Comparison of ENCODE assay signal across 12 mouse cellular contexts in the genomic region with DNA sequence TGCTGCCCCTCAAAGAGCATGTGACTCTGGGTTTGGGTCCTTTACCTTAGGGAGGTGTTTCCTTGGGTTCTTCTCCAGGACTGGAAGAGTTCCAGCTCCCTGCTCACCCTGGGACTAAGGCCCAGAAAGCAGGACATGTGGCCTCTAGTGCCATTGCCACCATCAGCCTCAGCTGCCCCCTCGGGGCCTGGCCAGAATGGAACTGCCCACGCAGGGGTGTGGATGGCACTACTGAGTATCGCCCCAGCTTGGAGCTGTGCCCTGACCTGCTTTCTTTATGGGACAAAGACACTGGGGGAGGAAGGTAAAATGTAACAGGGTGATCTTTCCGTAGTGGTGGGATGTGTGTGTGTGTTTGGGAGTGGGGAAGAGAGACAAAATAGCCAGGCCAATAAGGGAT. TPM values are rescaled to one million over a fixed set of nuclear protein-coding genes. Genes with fewer than 3 reads are reported as not detected.
DNase-seq lines count a peak whose midpoint lies in the region; ATAC-seq lines count a peak whose summit lies in the region.
"Had no signal": no experiment of that assay in that cellular context is flagged by ENCODE, and none has a peak within 500 bp of the region (broad histone marks: within the 10 kb centered on the region; RNA-seq: fewer than 3 reads in every experiment).

No protein-coding gene starts in this region.

- no peak for ATAC-seq in kidney, embryonic 14.5 days (ENCODE audit: low FRiP score, low TSS enrichment)
- ATAC-seq in megakaryocyte-erythroid progenitor cell, adult 5-6 weeks (replicated peaks; ENCODE audit: low FRiP score, low TSS enrichment, poor library complexity, severe bottlenecking), result no peak
- ATAC-seq: midbrain, embryonic 15.5 days had no signal

- no peak overlapping the region for H3K4me3 ChIP-seq in kidney, embryonic 14.5 days (ENCODE audit: low read length)
- H3K4me3 ChIP-seq: hindbrain, embryonic 15.5 days; liver, embryonic 15.5 days; midbrain, embryonic 15.5 days had no signal

- no peak overlapping the region for H3K9ac ChIP-seq in kidney, embryonic 14.5 days (ENCODE audit: low read depth, low read length)
- H3K9ac ChIP-seq: hindbrain, embryonic 15.5 days; liver, embryonic 15.5 days; midbrain, embryonic 15.5 days had no signal

- H3K4me2 ChIP-seq in kidney, embryonic 14.5 days (replicated peaks; ENCODE audit: low read depth, low read length), result no peak overlapping the region
- H3K4me2 ChIP-seq: hindbrain, embryonic 15.5 days; liver, embryonic 15.5 days; midbrain, embryonic 15.5 days had no signal

- H3K27ac ChIP-seq in kidney, embryonic 14.5 days (ENCODE audit: low read depth, low read length), result peak overlapping the region; percentile 68
- H3K27ac ChIP-seq: hindbrain, embryonic 15.5 days; liver, embryonic 15.5 days; midbrain, embryonic 15.5 days had no signal

- H3K27me3 ChIP-seq in kidney, embryonic 14.5 days (ENCODE audit: control insufficient read depth, insufficient read depth, low read length), result no peaks in the 10 kb centered on the region
- H3K27me3 ChIP-seq: hindbrain, embryonic 15.5 days; liver, embryonic 15.5 days; midbrain, embryonic 15.5 days had no signal

- peaks cover 18% of the 10 kb centered on the region for H3K9me3 ChIP-seq in kidney, embryonic 14.5 days (ENCODE audit: control insufficient read depth, low read length)
- H3K9me3 ChIP-seq: hindbrain, embryonic 15.5 days; liver, embryonic 15.5 days had no signal

- WGBS in kidney, embryonic 14.5 days, result 71% methylated on average over 4 of the region's 4 CpGs

- peaks cover 21% of the 10 kb centered on the region for H3K4me1 ChIP-seq in kidney, embryonic 14.5 days (ENCODE audit: control insufficient read depth, insufficient read depth, low read length)
- H3K4me1 ChIP-seq: liver, embryonic 15.5 days had no signal

- DNase-seq in kidney, postnatal 4 days, result no peak
- peak; percentile 20 for DNase-seq in brain, adult 2 months (ENCODE audit: low read depth, low spot score)
- peak; percentile 18 for DNase-seq in cerebellum, adult 9-10 months
- DNase-seq in heart, postnatal 10 days, result peak; percentile 17 to 33
- DNase-seq in thymus, adult 18-20 months, result no peak
- no peak for DNase-seq in layer of hippocampus, adult 8-10 months (ENCODE audit: low spot score in 2 of 2)
- DNase-seq: thymus, postnatal 25 days had no signal

- intact Hi-C loops in heart, postnatal 10 days (cut with DNase I), result no loop called here

- H3K36me3 ChIP-seq in kidney, embryonic 14.5 days (ENCODE audit: control insufficient read depth, insufficient read depth, low read length), result no peaks in the 10 kb centered on the region
- H3K36me3 ChIP-seq: hindbrain, embryonic 15.5 days; liver, embryonic 15.5 days; midbrain, embryonic 15.5 days had no signal

RNA-seq across cellular contexts. Expression of gene Col13a1, which starts 59.4 kb away (rescaled TPM):
- 4.7 and 6.1 TPM in 2 replicates for polyA plus RNA-seq in kidney, embryonic 14.5 days (2014; fragmentation: Nextera tagmentation; extraction: Ambion mirVana)
- total RNA-seq in heart, postnatal 10 days (2021), result 1 to 10 TPM; 1.8 to 1.9 TPM
- not detected in 2 replicates for total RNA-seq in megakaryocyte-erythroid progenitor cell, adult 5-6 weeks (2014; fragmentation: Nextera tagmentation)
- not detected in 2 replicates for total RNA-seq in megakaryocyte-erythroid progenitor cell, adult 5-6 weeks (2017)
- 1 to 10 TPM; 1.3 to 2.1 (median 1.7) TPM for total RNA-seq in layer of hippocampus, adult 8-10 months (2022)

Comparison
In these comparisons a context has a peak if more than half of its experiments do, and no peak if none do; other contexts are left out.
1. DNase-seq: peak in brain, adult 2 months (single experiment), cerebellum, adult 9-10 months (single experiment) and heart, postnatal 10 days (2 of 2); none in kidney, postnatal 4 days (0 of 2), thymus, adult 18-20 months (0 of 2) and layer of hippocampus, adult 8-10 months (0 of 2).